Mouse (Mus musculus): ENCODE data around the gene Unc45b. TPM values are rescaled to one million over a fixed set of nuclear protein-coding genes. Genes with fewer than 3 reads are reported as not detected.
"Not testable (repeated sequence)": the region's sequence is repeated elsewhere in the genome, so short reads cannot be mapped to it uniquely, and the experiment has no call there.

The Unc45b gene
- polyA plus RNA-seq, 1 experiment from 2014 or later, result 2.0 TPM

GRCm38 (mm10) chr11:82952612-82953542, 42.5 kb downstream of the Unc45b start:
- H3K27me3 ChIP-seq (replicated peaks), result peaks cover 40% of the 10 kb centered on the region
- WGBS, result 72% methylated on average over 9 of the region's 9 CpGs
- no peak for ATAC-seq (replicated peaks)

GRCm38 (mm10) chr11:82954631-82955030, 44.3 kb downstream of the Unc45b start:
- H3K4me3 ChIP-seq, result no peak overlapping the region
- H3K4me2 ChIP-seq, result no peak overlapping the region
- H3K9ac ChIP-seq, result no peak overlapping the region
- H3K36me3 ChIP-seq (replicated peaks), result no peaks in the 10 kb centered on the region
- H3K27ac ChIP-seq, result no peak overlapping the region
- H3K9me3 ChIP-seq, result no peaks in the 10 kb centered on the region
- no peak for ATAC-seq (replicated peaks)
- 84% methylated on average over 6 of the region's 6 CpGs for WGBS
- peaks cover 36% of the 10 kb centered on the region for H3K27me3 ChIP-seq (replicated peaks)
- 0 out of 2 replicates have a peak, but pooled peaks cover 4% of the 10 kb centered on the region for H3K4me1 ChIP-seq

More at GRCm38 (mm10) chr11:82952612-82953542, 42.5 kb downstream of the Unc45b start:
- H3K36me3 ChIP-seq (replicated peaks), result no peaks in the 10 kb centered on the region
- no peak overlapping the region for H3K4me3 ChIP-seq
- H3K27ac ChIP-seq, result no peak overlapping the region
- no peak overlapping the region for H3K4me2 ChIP-seq
- H3K4me1 ChIP-seq, result 0 out of 2 replicates have a peak, but pooled peaks cover 4% of the 10 kb centered on the region
- no peak overlapping the region for H3K9ac ChIP-seq
- no peaks in the 10 kb centered on the region for H3K9me3 ChIP-seq

GRCm38 (mm10) chr11:82956925-82957324, 46.6 kb downstream of the Unc45b start:
- Histone ChIP-seq H3K9ac (no peak overlapping the region), H3K4me2 (no peak overlapping the region), H3K36me3 (replicated peaks) (no peaks in the 10 kb centered on the region), H3K27me3 (replicated peaks) (peaks cover 20% of the 10 kb centered on the region), H3K27ac (no peak overlapping the region), H3K9me3 (no peaks in the 10 kb centered on the region), H3K4me3 (no peak overlapping the region), H3K4me1 (0 out of 2 replicates have a peak, but pooled peaks cover 1% of the 10 kb centered on the region)
- 72% methylated on average over 10 of the region's 10 CpGs for WGBS
- no peak for ATAC-seq (replicated peaks)

GRCm38 (mm10) chr11:82959613-82960012, 49.3 kb downstream of the Unc45b start:
- H3K36me3 ChIP-seq (replicated peaks), result no peaks in the 10 kb centered on the region
- H3K27ac ChIP-seq, result no peak overlapping the region
- no peak overlapping the region for H3K9ac ChIP-seq
- H3K4me2 ChIP-seq, result no peak overlapping the region
- no peak for ATAC-seq (replicated peaks)
- H3K4me1 ChIP-seq, result no peaks in the 10 kb centered on the region
- H3K27me3 ChIP-seq (replicated peaks), result no peaks in the 10 kb centered on the region
- no peak overlapping the region for H3K4me3 ChIP-seq
- WGBS, result 14% methylated on average over 4 of the region's 4 CpGs
- no peaks in the 10 kb centered on the region for H3K9me3 ChIP-seq

- Histone ChIP-seq H3K4me3 (no peak overlapping the region), H3K36me3 (replicated peaks) (no peaks in the 10 kb centered on the region), H3K27ac (no peak overlapping the region), H3K9me3 (no peaks in the 10 kb centered on the region), H3K4me2 (no peak overlapping the region), H3K4me1 (no peaks in the 10 kb centered on the region), H3K27me3 (replicated peaks) (no peaks in the 10 kb centered on the region), H3K9ac (no peak overlapping the region)
- no peak for ATAC-seq (replicated peaks)
- 78% methylated on average over 2 of the region's 2 CpGs for WGBS
Observed at GRCm38 (mm10) chr11:82961743-82962142, 51.4 kb downstream of the Unc45b start.

- WGBS, result 91% methylated on average over 8 of the region's 8 CpGs
- Histone ChIP-seq H3K9me3 (no peaks in the 10 kb centered on the region), H3K4me3 (no peak overlapping the region), H3K9ac (no peak overlapping the region), H3K4me2 (no peak overlapping the region), H3K27me3 (replicated peaks) (no peaks in the 10 kb centered on the region), H3K27ac (no peak overlapping the region), H3K36me3 (replicated peaks) (no peaks in the 10 kb centered on the region), H3K4me1 (no peaks in the 10 kb centered on the region)
- no peak for ATAC-seq (replicated peaks)
Observed at GRCm38 (mm10) chr11:82962215-82962614, 51.9 kb downstream of the Unc45b start.

GRCm38 (mm10) chr11:82970712-82971589, 60.6 kb downstream of the Unc45b start:
- ATAC-seq (replicated peaks), result peak; percentile 69; the same call in 1 of the 2 replicates
- peak overlapping the region; percentile 16; the same call in 1 of the 2 replicates for H3K9ac ChIP-seq
- H3K4me3 ChIP-seq, result peak overlapping the region; percentile 30
- no peaks in the 10 kb centered on the region for H3K9me3 ChIP-seq
- WGBS, result 7% methylated on average over 31 of the region's 31 CpGs
- peak overlapping the region; percentile 51 for H3K4me2 ChIP-seq
- H3K27ac ChIP-seq, result peak overlapping the region; percentile 56
- no peaks in the 10 kb centered on the region for H3K27me3 ChIP-seq (replicated peaks)
- peaks cover 12% of the 10 kb centered on the region for H3K4me1 ChIP-seq
- no peaks in the 10 kb centered on the region for H3K36me3 ChIP-seq (replicated peaks)

GRCm38 (mm10) chr11:82971590-82971974, 61.2 kb downstream of the Unc45b start:
- H3K4me2 ChIP-seq, result peak overlapping the region; percentile 51
- 58% methylated on average over 11 of the region's 11 CpGs for whole genome bisulfite sequencing
- H3K4me3 ChIP-seq, result no peak overlapping the region; the same call in 1 of the 2 replicates
- peak overlapping the region; percentile 16; the same call in 1 of the 2 replicates for H3K9ac ChIP-seq
- peaks cover 12% of the 10 kb centered on the region for H3K4me1 ChIP-seq
- no peaks in the 10 kb centered on the region for H3K9me3 ChIP-seq
- H3K27ac ChIP-seq, result peak overlapping the region; percentile 56; the same call in 1 of the 2 replicates
- H3K36me3 ChIP-seq (replicated peaks), result no peaks in the 10 kb centered on the region
- no peaks in the 10 kb centered on the region for H3K27me3 ChIP-seq (replicated peaks)
- ATAC-seq (replicated peaks), result no peak

GRCm38 (mm10) chr11:82973916-82974315, 63.6 kb downstream of the Unc45b start:
- Histone ChIP-seq H3K4me2 (no peak overlapping the region), H3K4me3 (no peak overlapping the region), H3K27ac (no peak overlapping the region), H3K4me1 (peaks cover 12% of the 10 kb centered on the region), H3K27me3 (replicated peaks) (no peaks in the 10 kb centered on the region), H3K36me3 (replicated peaks) (no peaks in the 10 kb centered on the region), H3K9ac (no peak overlapping the region), H3K9me3 (no peaks in the 10 kb centered on the region)
- no peak for ATAC-seq (replicated peaks)
- WGBS, result 72% methylated on average over 5 of the region's 5 CpGs

- H3K36me3 ChIP-seq (replicated peaks); H3K4me3 ChIP-seq; H3K4me2 ChIP-seq; H3K9ac ChIP-seq; ATAC-seq (replicated peaks); H3K27me3 ChIP-seq (replicated peaks); H3K27ac ChIP-seq; H3K4me1 ChIP-seq; H3K9me3 ChIP-seq: not testable (repeated sequence)
- 85% methylated on average over 2 of the region's 2 CpGs for WGBS
Observed at GRCm38 (mm10) chr11:82982409-82982808, 72.1 kb downstream of the Unc45b start.

- 82% methylated on average over 17 of the region's 17 CpGs for WGBS
- H3K27me3 ChIP-seq (replicated peaks), result no peaks in the 10 kb centered on the region
- H3K4me3 ChIP-seq, result no peak overlapping the region
- no peak for ATAC-seq (replicated peaks)
- no peak overlapping the region for H3K9ac ChIP-seq
- no peaks in the 10 kb centered on the region for H3K9me3 ChIP-seq
- H3K4me2 ChIP-seq, result no peak overlapping the region
- H3K4me1 ChIP-seq, result no peaks in the 10 kb centered on the region
- H3K36me3 ChIP-seq (replicated peaks), result no peaks in the 10 kb centered on the region
- no peak overlapping the region for H3K27ac ChIP-seq
Observed at GRCm38 (mm10) chr11:82983193-82983592, 72.8 kb downstream of the Unc45b start.

GRCm38 (mm10) chr11:82987621-82988020, 77.3 kb downstream of the Unc45b start:
- WGBS, result 91% methylated on average over 6 of the region's 6 CpGs
- Histone ChIP-seq H3K36me3 (replicated peaks) (no peaks in the 10 kb centered on the region), H3K27ac (no peak overlapping the region), H3K4me1 (peaks cover 10% of the 10 kb centered on the region; the same call in 1 of the 2 replicates), H3K9ac (no peak overlapping the region), H3K9me3 (no peaks in the 10 kb centered on the region), H3K4me3 (no peak overlapping the region), H3K4me2 (no peak overlapping the region), H3K27me3 (replicated peaks) (peaks cover 5% of the 10 kb centered on the region; the same call in 1 of the 2 replicates)
- no peak for ATAC-seq (replicated peaks)

Data from midbrain, embryonic 15.5 days (tissue).